Mouse (Mus musculus) liver, embryonic 14.5 days (tissue): ENCODE data around the gene Ndufa12. TPM values are rescaled to one million over a fixed set of nuclear protein-coding genes. Genes with fewer than 3 reads are reported as not detected.

ENCODE experiments used
- ATAC-seq: fragments of 200-750 bp; cut with Nextera tagmentation; 2 replicates; pipeline ENCODE4 v1.8.0; 2017; ENCODE audit warnings: moderate number of reproducible peaks, mild to moderate bottlenecking, moderate library complexity; ENCODE audit not compliant: insufficient read depth
- DNase-seq, 3 experiments: peaks; one replicate each; pipeline ENCODE4 v3.0.0-alpha.2; 2012 to 2013; ENCODE audit warnings: low read depth in 3 of 3, low spot score in 3 of 3
- H3K27ac ChIP-seq: fragments of 300-500 bp; sonication (generic); 2 replicates; pipeline ENCODE4 v1.5.1; 2014; ENCODE audit warnings: moderate library complexity, mild to moderate bottlenecking, control low read depth, inconsistent platforms
- H3K27me3 ChIP-seq: fragments of 300-500 bp; sonication (generic); 2 replicates; pipeline ENCODE4 v1.6.1; 2014; ENCODE audit warnings: mild to moderate bottlenecking, low read length, moderate library complexity; ENCODE audit not compliant: control insufficient read depth, insufficient read depth
- H3K36me3 ChIP-seq: fragments of 300-500 bp; sonication (generic); replicated peaks from 2 replicates; pipeline ENCODE4 v1.6.1; 2014; ENCODE audit warnings: low read depth; ENCODE audit not compliant: control insufficient read depth, insufficient read depth
- H3K4me1 ChIP-seq, 2 experiments: fragments of 200-500 bp in 1 of 2; fragments of 300-500 bp in 1 of 2; sonication (generic) in 1 of 2; replicated peaks; 2 replicates each; pipeline ENCODE4 v1.6.1; 2012 to 2014; ENCODE audit warnings: antibody characterized with exemption in 1 of 2, inconsistent platforms in 1 of 2, low read length in 1 of 2; ENCODE audit not compliant: control insufficient read depth in 2 of 2, insufficient read depth in 2 of 2
- H3K4me2 ChIP-seq: fragments of 300-500 bp; sonication (generic); 2 replicates; pipeline ENCODE4 v1.6.1; 2014; ENCODE audit warnings: low read depth, mild to moderate bottlenecking, control low read depth, moderate library complexity
- H3K4me3 ChIP-seq, 2 experiments: fragments of 200-500 bp in 1 of 2; fragments of 300-500 bp in 1 of 2; sonication (generic) in 1 of 2; 2 replicates each; pipeline ENCODE4 v1.5.1; 2012 to 2014; ENCODE audit warnings: low read depth in 2 of 2, low read length in 2 of 2, mild to moderate bottlenecking in 2 of 2, control low read depth in 1 of 2, inconsistent platforms in 1 of 2, moderate library complexity in 1 of 2; ENCODE audit not compliant: insufficient read depth in 1 of 2
- H3K9ac ChIP-seq: fragments of 300-500 bp; sonication (generic); replicated peaks from 2 replicates; pipeline ENCODE4 v1.6.1; 2014; ENCODE audit warnings: mild to moderate bottlenecking, control low read depth, moderate library complexity
- H3K9me3 ChIP-seq: fragments of 300-500 bp; sonication (generic); 2 replicates; pipeline ENCODE4 v1.6.1; 2016; ENCODE audit warnings: low read length, mixed read lengths; ENCODE audit not compliant: control insufficient read depth
- CTCF ChIP-seq: IDR thresholded peaks from 2 replicates; pipeline ENCODE4 v1.5.1; 2016; ENCODE audit warnings: antibody characterized with exemption, low read depth, control low read depth
- EP300 ChIP-seq: IDR thresholded peaks from 2 replicates; pipeline ENCODE4 v1.6.1; 2016; ENCODE audit warnings: antibody characterized with exemption, low read depth
- WGBS: fragments of 180-500 bp; shearing (Covaris S2); extraction: QIAGEN DNeasy Blood & Tissue Kit; methylation state at CpG from one replicate; pipeline ENCODE4 v1.1.7; 2014; ENCODE audit not compliant: insufficient replicate concordance; 5-methylcytosine and 5-hydroxymethylcytosine counted together
- polyA plus RNA-seq, 2 experiments: library from polyadenylated mRNA; depleted of rRNA in 1 of 2; stranded (reverse) in 1 of 2; unstranded in 1 of 2; fragments of >200 nt; fragmentation: Nextera tagmentation in 1 of 2; extraction: Ambion mirVana in 1 of 2; gene quantifications; 2 replicates each; pipeline versions ENCODE4 v1.2.1 to v1.2.3; 2012 to 2014

Ndufa12 gene
- polyA plus RNA-seq, 2 experiments: 80.2 to 213 TPM

DNA sequence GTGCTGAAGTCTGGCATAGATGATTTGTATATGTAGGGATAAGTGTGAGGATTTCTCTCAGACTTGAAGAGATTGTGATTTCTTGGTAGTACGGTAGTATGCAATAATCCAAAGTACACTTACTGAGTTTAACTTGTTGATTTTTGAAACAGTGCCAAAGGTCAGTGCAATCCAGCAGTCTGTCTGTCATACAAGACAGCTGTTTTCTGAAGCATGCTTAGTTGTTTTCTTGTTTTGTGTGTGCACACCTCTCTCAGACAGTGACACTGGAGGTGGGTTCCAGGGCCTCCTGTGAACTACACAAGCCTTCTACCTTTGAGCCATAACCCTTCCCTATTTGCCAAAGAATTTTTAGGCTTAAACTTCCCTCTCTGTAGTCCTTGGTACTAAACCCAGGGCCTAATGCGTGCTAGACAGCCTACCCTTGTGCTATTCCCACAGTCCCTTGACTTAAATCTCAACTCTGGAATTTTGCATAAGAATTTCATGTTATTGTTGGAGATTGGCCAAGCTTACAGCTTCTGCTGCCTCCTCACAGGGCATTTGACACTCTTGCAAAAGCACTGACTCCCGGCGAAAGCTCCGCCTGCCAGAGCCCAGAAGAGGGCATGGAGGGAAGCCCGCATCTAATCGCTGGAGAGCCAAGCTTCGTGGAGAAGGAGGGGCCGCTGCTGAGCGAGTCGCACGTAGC, 26.9 kb upstream of the Ndufa12 start:
- Histone ChIP-seq H3K4me3 (no peak overlapping the region), H3K4me2 (no peak overlapping the region), H3K9me3 (no peaks in the 10 kb centered on the region), H3K27me3 (no peaks in the 10 kb centered on the region), H3K36me3 (peaks cover 6% of the 10 kb centered on the region), H3K27ac (no peak overlapping the region), H3K9ac (no peak overlapping the region), H3K4me1 (no peaks in the 10 kb centered on the region)
- DNase-seq (no peak), ATAC-seq (no peak)
- WGBS: 81% methylated on average over 12 of the region's 12 CpGs
- TF ChIP-seq CTCF: no peak
- TF ChIP-seq EP300: no peak

DNA sequence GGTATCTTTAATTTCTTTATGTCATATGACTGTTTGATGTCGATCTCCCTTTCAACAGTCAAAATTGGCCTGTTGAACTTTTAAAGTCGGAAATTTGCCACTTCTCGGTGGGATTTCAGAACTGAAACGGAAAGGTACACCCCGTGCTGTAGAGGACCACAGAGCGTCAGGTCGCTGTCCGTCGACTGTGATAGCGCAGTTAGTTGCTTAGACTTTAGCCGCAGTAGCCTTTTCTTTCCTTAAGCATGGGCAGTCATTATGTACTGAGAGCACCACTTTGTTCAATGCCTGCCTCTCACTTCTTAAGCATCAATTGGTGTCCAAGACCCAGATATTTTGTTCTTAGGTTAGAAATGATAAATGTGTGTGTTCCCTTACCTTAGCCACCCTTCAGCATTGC, 26.4 kb upstream of the Ndufa12 start:
- no peaks in the 10 kb centered on the region for H3K4me1 ChIP-seq
- no peak overlapping the region for H3K4me2 ChIP-seq
- H3K27ac ChIP-seq: no peak overlapping the region
- TF ChIP-seq CTCF (no peak), EP300 (no peak)
- no peaks in the 10 kb centered on the region for H3K27me3 ChIP-seq
- no peak for DNase-seq
- WGBS: 77% methylated on average over 11 of the region's 11 CpGs
- no peaks in the 10 kb centered on the region for H3K9me3 ChIP-seq
- ATAC-seq: no peak
- no peak overlapping the region for H3K4me3 ChIP-seq
- H3K36me3 ChIP-seq: peaks cover 6% of the 10 kb centered on the region
- H3K9ac ChIP-seq: no peak overlapping the region

DNA sequence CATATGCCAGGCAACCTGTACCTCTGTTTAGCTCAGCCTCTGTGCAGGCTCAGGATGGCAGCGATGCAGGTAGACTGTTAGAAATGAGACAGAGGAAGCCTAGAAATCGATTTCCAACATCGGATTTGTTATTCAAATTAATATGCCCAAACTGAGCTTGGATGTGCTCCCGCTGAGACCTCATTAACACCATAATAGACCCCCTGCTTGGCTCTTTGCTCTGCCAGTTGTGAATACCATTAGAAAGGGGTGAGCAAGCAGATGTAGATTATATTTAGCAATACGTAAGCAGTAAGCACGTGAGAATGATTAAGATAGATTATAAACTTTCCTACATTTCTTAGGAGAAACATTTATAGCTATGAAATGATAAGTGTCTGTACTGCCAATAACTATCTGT, 25.8 kb upstream of the Ndufa12 start:
- ATAC-seq (no peak), DNase-seq (no peak)
- no peak overlapping the region for H3K4me2 ChIP-seq
- H3K9ac ChIP-seq: no peak overlapping the region
- TF ChIP-seq CTCF: no peak
- no peak for TF ChIP-seq EP300
- no peaks in the 10 kb centered on the region for H3K27me3 ChIP-seq
- H3K4me1 ChIP-seq: no peaks in the 10 kb centered on the region
- H3K27ac ChIP-seq: no peak overlapping the region
- peaks cover 4% of the 10 kb centered on the region for H3K36me3 ChIP-seq
- no peak overlapping the region for H3K4me3 ChIP-seq
- no peaks in the 10 kb centered on the region for H3K9me3 ChIP-seq
- 77% methylated on average over 6 of the region's 6 CpGs for WGBS

DNA sequence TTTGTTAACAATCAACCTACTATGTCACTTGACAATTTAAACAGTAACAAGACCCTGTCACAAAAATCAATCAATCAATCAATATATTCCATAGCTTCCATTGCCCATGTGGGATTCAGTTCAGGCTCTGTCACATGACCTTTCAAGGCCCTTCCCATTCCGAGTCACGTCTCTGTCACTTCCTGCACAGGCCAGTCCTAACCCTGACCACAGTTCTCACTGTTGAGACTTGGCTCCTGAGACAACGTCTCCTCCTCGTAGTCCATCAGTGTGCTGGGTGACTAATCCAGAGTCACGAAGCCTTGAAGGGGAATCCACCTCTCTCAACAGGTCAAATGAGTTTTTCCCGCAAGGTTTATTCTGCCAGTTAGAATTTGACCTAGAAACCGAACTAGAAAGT, 23.9 kb upstream of the Ndufa12 start:
- ATAC-seq (no peak), DNase-seq (no peak)
- Histone ChIP-seq H3K4me3 (no peak overlapping the region), H3K36me3 (peaks cover 3% of the 10 kb centered on the region; the same call in 1 of the 2 replicates), H3K4me1 (no peaks in the 10 kb centered on the region), H3K9me3 (no peaks in the 10 kb centered on the region), H3K27me3 (no peaks in the 10 kb centered on the region), H3K4me2 (no peak overlapping the region), H3K9ac (no peak overlapping the region), H3K27ac (no peak overlapping the region)
- TF ChIP-seq EP300 (no peak), CTCF (no peak)
- 64% methylated on average over 7 of the region's 7 CpGs for WGBS

DNA sequence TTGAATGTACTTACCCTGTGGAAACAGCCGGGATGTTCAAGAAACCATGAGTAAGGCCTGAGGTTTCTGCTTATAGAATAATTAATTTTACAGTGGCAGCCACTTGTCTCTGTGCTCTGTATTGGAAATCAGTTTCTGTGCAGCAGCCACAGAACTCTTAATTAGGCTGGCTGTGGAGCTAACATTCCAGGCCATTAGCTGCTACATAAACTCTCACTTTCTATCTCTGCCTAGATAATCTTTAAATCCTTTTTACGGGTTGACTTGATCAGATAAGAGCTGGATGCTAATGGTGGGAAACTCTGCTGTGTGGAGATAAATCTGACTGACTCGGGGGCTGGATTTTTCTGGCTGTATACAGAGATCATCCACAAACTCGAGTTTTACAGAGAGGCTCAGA, 15.3 kb upstream of the Ndufa12 start:
- H3K4me3 ChIP-seq: no peak overlapping the region
- WGBS: 37% methylated on average over 4 of the region's 4 CpGs
- TF ChIP-seq CTCF: no peak
- no peaks in the 10 kb centered on the region for H3K9me3 ChIP-seq
- no peak overlapping the region for H3K9ac ChIP-seq
- H3K27me3 ChIP-seq: no peaks in the 10 kb centered on the region
- no peaks in the 10 kb centered on the region for H3K36me3 ChIP-seq
- ATAC-seq: no peak
- DNase-seq: no peak
- no peak overlapping the region for H3K4me2 ChIP-seq
- no peaks in the 10 kb centered on the region for H3K4me1 ChIP-seq
- no peak overlapping the region for H3K27ac ChIP-seq
